Mouse (Mus musculus) spleen, adult 12 weeks (tissue): ENCODE data around the gene Stap2.
A peak's percentile ranks its signal among the peaks of the same experiment; 100 is the strongest.

Source experiments
- DNase-seq: peaks from one replicate; pipeline ENCODE4 v3.0.0; 2022; ENCODE audit warnings: low spot score

The Stap2 gene

GRCm38 (mm10) chr17:56005415-56006061 lies at the start of gene Stap2, which contains the start of gene Mpnd:
Stap2 (minus strand) TSS chr17:56005584.
Mpnd (plus strand) TSS chr17:56005711.
- no peak for DNase-seq

GRCm38 (mm10) chr17:56054938-56055337 lies 49.6 kb upstream of the Stap2 start:
- DNase-seq: no peak

- no peak for DNase-seq
Measured at GRCm38 (mm10) chr17:56051369-56051768, 46.0 kb upstream of the Stap2 start.

GRCm38 (mm10) chr17:56040857-56041163 lies 35.4 kb upstream of the Stap2 start:
- no peak for DNase-seq

GRCm38 (mm10) chr17:56040030-56040856 lies 34.9 kb upstream of the Stap2 start, which contains the start of gene Chaf1a:
Chaf1a (plus strand) TSS chr17:56040439.
- peak; percentile 92 for DNase-seq

- DNase-seq: no peak
Measured at GRCm38 (mm10) chr17:56039345-56039744, 34.0 kb upstream of the Stap2 start.

GRCm38 (mm10) chr17:56038583-56039261 lies 33.3 kb upstream of the Stap2 start:
- no peak for DNase-seq

GRCm38 (mm10) chr17:56036901-56037287 lies 31.5 kb upstream of the Stap2 start:
- no peak for DNase-seq

GRCm38 (mm10) chr17:56036176-56036900 lies 31.0 kb upstream of the Stap2 start, which contains the start of gene Sh3gl1:
Sh3gl1 (minus strand) TSS chr17:56036635.
- DNase-seq: peak; percentile 100

GRCm38 (mm10) chr17:56035216-56035615 lies 29.8 kb upstream of the Stap2 start:
- DNase-seq: no peak

- DNase-seq: no peak
Measured at GRCm38 (mm10) chr17:56034726-56035100, 29.3 kb upstream of the Stap2 start.

- DNase-seq: no peak
Measured at GRCm38 (mm10) chr17:56034040-56034725, 28.8 kb upstream of the Stap2 start.

- no peak for DNase-seq
Measured at GRCm38 (mm10) chr17:56032831-56033230, 27.4 kb upstream of the Stap2 start.

GRCm38 (mm10) chr17:56032127-56032733 lies 26.8 kb upstream of the Stap2 start:
- no peak for DNase-seq

- DNase-seq: no peak
Measured at GRCm38 (mm10) chr17:56031431-56031830, 26.0 kb upstream of the Stap2 start.

GRCm38 (mm10) chr17:56030919-56031318 lies 25.5 kb upstream of the Stap2 start:
- no peak for DNase-seq

- no peak for DNase-seq
Measured at GRCm38 (mm10) chr17:56030238-56030870, 25.0 kb upstream of the Stap2 start.

GRCm38 (mm10) chr17:56027801-56028441 lies 22.5 kb upstream of the Stap2 start:
- DNase-seq: no peak

GRCm38 (mm10) chr17:56026881-56027280 lies 21.5 kb upstream of the Stap2 start:
- no peak for DNase-seq

GRCm38 (mm10) chr17:56026303-56026702 lies 20.9 kb upstream of the Stap2 start:
- no peak for DNase-seq
